Mouse (Mus musculus): ENCODE results near the gene Htr1f.

Htr1f gene

DNA sequence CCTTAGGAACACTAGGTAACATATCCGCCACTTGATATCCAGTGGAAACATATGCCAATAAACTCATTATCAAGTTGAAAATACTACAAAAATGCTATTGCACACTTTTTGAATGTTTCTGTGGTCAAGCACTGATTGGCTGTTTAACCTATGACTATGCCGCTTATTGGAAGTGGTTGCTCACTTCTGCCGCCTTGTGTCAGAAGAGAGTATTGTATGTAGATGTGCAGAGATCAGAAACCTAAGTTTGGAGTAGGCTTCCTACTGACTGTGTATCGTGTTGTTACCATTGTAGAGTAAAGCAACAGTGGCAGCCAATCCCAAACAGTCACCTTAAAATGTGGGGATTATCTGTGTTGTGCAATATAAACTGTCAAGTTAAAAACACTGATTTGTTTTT, 144.0 kb downstream of the Htr1f start:
- DNase-seq = no peak

DNA sequence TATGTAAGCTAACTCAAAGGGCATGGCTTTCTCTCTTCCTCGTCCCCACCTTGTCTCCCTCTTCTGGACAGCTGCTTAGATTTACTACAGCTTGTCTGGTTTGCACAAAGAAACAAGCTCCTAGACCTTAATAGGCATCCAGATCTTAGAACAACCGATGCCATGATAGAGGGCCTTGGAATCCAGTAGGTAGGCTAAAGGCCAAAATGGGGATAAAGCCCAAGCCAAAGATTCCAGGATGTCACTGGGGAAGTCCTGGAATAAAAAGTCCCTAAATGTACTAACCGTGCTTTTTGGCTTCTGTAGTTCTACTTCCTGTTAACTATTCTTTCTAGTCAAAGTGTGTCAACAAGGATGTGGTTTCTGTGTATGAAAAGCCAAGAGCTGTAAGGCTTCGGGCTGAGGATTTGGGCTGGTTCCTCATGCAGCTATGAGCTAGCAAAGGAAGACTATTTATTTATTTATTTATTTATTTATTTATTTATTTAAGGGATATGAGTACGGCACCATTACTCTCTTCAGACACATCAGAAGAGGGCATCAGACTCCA, 163.9 kb downstream of the Htr1f start:
- DNase-seq = no peak

DNA sequence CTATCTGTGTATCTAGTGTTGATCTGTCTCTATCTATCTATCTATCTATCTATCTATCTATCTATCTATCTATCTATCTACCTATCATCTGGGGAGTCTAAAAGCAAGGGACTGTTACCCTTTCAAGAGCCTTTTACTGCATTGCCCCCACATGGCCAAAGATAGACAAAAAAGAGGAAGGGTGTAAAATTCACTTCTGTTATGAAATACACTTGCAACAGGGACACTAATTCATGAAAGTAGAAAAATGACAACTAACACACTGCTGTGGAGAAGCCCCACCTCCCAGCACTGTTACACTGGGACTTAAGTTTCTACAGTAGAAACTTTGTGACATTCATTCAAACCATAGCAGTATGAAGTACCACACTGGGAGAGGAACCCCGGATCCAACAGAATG, 170.9 kb downstream of the Htr1f start:
- DNase-seq = no peak

DNA sequence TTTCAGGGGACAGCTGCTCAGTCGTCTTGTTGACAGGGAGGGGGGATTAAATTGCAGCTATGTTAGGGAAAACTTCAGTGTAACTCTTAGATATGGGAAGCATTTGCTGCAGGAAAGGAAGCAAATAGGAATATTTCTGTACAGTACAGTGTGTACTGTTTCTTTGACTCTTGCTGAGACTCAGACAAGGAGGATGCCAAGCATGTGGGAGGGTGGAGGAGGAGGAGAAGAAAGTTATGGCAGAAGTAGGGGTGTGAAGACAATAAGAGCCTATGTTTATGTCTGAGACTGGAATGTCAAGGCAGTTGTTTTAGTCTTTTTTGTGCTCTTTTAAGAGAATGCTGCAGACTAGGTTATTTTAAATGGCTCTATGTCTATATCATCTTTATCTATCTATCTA, 171.6 kb downstream of the Htr1f start:
- no peak for DNase-seq

DNA sequence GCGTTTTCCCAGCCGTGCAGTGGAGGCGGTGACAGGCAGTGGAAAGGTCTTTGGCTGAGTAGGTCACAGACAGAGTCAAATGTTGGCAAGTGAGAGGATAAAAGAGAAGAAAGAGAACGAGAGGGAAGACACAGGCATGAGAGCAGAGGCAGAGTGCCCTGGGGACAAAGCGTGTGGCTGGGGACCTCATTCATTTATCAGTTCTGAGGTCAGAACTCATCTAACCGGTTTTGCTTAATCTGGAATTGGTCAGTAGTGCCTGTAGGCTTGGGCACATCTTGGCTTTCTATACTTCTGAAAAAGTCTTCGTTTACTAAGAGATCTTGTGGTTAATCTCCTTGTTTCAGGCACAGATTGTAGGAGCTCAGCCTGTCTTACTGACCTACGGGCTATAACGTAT, 182.2 kb downstream of the Htr1f start:
- no peak for DNase-seq

DNA sequence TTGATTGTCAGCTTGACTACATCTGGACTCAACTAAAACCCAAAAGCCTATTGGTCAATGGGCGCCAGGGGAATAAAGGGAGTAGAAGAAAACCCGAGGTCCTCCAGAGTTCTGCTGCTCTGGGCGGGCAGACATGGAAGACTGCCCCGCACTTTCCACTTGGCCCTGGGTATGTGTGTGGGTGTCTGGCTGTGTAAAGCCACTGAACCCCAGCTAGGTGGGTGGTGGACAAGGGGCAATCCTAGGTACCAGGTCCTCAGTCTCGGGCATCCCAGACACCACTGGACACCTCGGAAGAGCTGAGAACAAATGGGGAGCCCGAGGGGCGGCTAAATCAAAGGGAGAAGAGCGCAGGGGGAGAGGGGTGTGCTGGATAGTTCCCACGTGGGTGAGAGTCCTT, 196.9 kb downstream of the Htr1f start:
- no peak for DNase-seq

DNA sequence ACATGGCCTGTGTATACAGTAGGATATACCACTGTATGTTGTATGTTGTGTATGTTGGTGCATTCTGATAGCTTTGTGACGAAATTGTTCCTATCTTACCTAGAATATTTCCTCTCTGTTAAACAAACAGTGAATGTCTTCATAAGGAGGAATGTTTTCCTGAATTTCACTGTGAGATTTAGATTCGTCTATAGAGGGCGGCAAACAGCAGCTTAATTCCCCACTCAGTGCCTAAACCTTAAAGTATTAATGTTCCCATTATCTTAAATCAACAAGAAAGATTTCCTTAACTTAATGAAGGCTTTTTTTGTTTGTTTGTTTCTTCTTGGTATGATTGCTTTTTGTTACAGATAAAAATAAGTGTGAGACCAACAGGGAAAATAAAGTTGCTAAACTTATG, 198.5 kb downstream of the Htr1f start:
- no peak for DNase-seq

- DNase-seq = no peak
These were observed 202.3 kb downstream of the Htr1f start for GRCm38 (mm10) chr16:64903328-64903727.

- DNase-seq = peak; percentile 55
These were observed 206.6 kb downstream of the Htr1f start for GRCm38 (mm10) chr16:64899084-64899483.

- DNase-seq = no peak
These were observed 216.2 kb downstream of the Htr1f start for GRCm38 (mm10) chr16:64889496-64889895.

DNA sequence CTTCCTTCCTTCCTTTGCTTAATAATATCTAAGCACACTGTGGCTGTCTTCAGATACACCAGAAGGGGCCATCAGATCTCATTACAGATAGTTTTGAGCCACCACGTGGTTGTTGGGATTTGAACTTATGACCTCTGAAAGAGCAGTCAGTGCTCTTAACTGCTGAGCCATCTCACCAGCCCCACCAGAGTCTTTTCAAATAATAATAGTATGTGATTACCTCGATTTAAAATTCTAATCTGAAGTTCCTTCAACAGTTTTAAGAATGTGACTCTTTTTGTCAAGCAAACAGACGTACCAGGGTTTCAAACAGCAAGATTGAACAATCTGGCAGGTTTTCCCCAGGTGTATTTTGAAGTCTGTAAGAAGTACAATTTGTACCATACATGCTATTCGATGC, 220.1 kb downstream of the Htr1f start:
- no peak for DNase-seq

- DNase-seq = no peak
These were observed 220.5 kb downstream of the Htr1f start for GRCm38 (mm10) chr16:64885142-64885541.

GRCm38 (mm10) chr16:64884420-64884838, 221.2 kb downstream of the Htr1f start:
- DNase-seq = no peak

DNA sequence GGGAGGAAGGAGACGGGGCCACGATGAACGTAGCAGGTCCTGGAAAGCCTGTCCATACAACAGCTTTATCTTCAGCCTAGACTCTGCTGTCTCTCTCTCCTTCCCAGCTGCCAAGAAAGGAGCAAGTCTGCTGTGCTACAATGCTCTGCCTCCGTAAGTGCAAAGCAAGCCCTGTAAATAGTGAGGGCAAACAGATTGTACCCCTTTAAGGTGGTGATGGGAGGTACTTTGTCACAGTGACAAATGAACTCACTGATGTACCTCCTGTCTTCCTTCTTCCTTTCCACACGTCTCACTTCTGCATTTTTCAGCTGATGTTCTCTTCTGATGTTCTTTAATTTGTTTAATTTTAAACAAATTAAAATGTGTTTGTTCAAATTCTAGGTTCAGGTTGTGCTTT, 221.8 kb downstream of the Htr1f start:
- DNase-seq = no peak

- no peak for DNase-seq
These were observed 224.2 kb downstream of the Htr1f start for GRCm38 (mm10) chr16:64881442-64881841.

GRCm38 (mm10) chr16:64880986-64881385, 224.7 kb downstream of the Htr1f start:
- no peak for DNase-seq

DNA sequence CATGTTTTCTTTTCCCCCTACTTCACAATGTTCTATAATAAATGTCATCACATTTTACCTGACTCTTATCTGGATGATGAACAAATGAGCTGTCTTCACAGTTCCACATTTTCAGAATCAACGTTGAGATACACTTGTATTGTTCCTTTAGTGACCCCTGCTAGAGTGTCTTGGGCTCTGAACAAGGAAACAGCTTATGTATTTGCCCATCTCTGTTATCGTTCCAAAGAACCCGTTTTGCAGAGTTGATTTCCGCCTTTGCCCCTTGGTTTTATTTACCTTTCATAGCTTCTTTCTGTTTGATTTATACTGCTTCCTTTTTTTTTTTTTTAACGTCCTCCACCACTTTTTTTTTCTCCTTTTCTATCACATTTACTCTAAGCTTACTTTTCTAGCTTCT, 225.9 kb downstream of the Htr1f start:
- DNase-seq = no peak

- no peak for DNase-seq
These were observed 227.0 kb downstream of the Htr1f start for GRCm38 (mm10) chr16:64878611-64879132.

DNA sequence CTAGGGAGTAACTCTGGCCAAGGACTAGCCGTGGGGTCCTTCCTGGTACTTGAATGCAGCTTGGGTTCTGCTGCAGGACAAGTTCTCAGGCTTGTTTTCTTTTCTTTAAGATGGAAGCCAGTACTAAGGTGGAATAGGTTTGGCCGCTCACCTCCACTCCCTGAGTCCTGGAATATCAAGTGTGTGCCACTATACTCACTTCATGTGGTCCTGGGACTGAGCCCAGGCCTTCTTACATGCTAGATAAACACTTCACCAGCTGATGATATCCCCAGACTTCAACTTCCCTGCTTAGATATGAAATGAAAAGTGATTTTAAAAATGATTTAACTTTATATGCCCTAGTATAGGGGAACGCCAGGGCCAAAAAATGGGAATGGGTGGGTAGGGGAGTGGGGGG, 228.3 kb downstream of the Htr1f start:
- DNase-seq = peak; percentile 11

GRCm38 (mm10) chr16:64876631-64877265, 228.9 kb downstream of the Htr1f start:
- DNase-seq = no peak

DNA sequence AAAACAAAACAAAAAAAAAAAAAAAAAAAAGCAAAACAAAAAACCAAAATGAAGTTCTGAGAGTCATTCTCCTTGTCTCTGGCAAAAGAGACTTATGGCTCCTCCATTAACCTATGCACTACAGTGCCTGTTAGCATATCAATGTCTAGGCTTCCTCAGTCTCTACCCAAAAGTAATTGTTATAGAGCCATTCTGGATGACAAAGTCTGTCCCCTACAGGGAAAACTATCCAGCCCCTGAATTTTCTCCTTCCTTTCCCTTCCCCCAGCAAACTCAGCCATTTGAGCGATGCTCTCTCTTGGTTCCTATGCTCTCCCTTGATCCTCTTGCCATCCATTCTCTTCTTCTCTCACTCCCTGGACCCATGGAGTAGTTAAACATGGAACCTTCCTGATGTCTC, 229.8 kb downstream of the Htr1f start:
- no peak for DNase-seq

DNA sequence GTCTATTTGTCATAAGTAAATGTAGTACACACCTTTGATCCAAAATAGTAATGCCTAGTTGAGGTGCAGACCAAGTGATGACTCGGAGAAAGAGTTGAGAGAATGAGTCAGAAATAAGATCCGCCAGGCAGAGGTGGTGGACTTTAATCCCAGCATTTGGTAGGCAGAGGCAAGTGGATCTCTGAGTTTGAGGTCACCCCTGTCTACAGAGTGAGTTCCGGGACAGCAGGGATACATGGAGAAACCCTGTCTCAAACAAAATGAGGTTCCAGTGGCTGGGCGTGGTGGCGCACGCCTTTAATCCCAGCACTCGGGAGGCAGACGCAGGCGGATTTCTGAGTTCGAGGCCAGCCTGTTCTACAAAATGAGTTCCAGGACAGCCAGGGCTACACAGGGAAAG, 230.3 kb downstream of the Htr1f start:
- DNase-seq = no peak
